Mouse (Mus musculus) intestine, embryonic 16.5 days (tissue): Measurements from ENCODE around the gene Kcnf1. TPM values are rescaled to one million over a fixed set of nuclear protein-coding genes. Genes with fewer than 3 reads are reported as not detected.

ENCODE experiments used
- ATAC-seq: fragments of 200-750 bp; cut with Nextera tagmentation; 2 replicates; pipeline ENCODE4 v1.8.0; 2017; ENCODE audit warnings: moderate TSS enrichment, moderate library complexity
- H3K27ac ChIP-seq: fragments of 300-500 bp; sonication (generic); 2 replicates; pipeline ENCODE4 v1.5.1; 2014; ENCODE audit warnings: mild to moderate bottlenecking, low read length
- H3K27me3 ChIP-seq: fragments of 300-500 bp; sonication (generic); replicated peaks from 2 replicates; pipeline ENCODE4 v1.6.1; 2014; ENCODE audit warnings: low read length, control low read depth, mixed read lengths; ENCODE audit not compliant: control insufficient read depth, insufficient read depth
- H3K36me3 ChIP-seq: fragments of 300-500 bp; sonication (generic); 2 replicates; pipeline ENCODE4 v1.6.1; 2014; ENCODE audit warnings: low read length, control low read depth; ENCODE audit not compliant: control insufficient read depth, insufficient read depth
- H3K4me1 ChIP-seq: fragments of 300-500 bp; sonication (generic); 2 replicates; pipeline ENCODE4 v1.6.1; 2014; ENCODE audit warnings: low read length, control low read depth, mixed read lengths; ENCODE audit not compliant: control insufficient read depth, insufficient read depth
- H3K4me2 ChIP-seq: fragments of 300-500 bp; sonication (generic); 2 replicates; pipeline ENCODE4 v1.6.1; 2014; ENCODE audit warnings: low read depth, low read length, control low read depth
- H3K4me3 ChIP-seq: fragments of 300-500 bp; sonication (generic); 2 replicates; pipeline ENCODE4 v1.5.1; 2014; ENCODE audit warnings: mild to moderate bottlenecking, low read length
- H3K9ac ChIP-seq: fragments of 300-500 bp; sonication (generic); 2 replicates; pipeline ENCODE4 v1.6.1; 2014; ENCODE audit warnings: low read depth, low read length
- H3K9me3 ChIP-seq: fragments of 300-500 bp; sonication (generic); 2 replicates; pipeline ENCODE4 v1.6.1; 2016; ENCODE audit warnings: low read length, control low read depth; ENCODE audit not compliant: control insufficient read depth
- WGBS: fragments of 180-500 bp; shearing (Covaris S2); extraction: QIAGEN DNeasy Blood & Tissue Kit; methylation state at CpG from one replicate; pipeline ENCODE4 v1.1.7; 2014; 5-methylcytosine and 5-hydroxymethylcytosine counted together
- polyA plus RNA-seq: library from polyadenylated mRNA; unstranded; fragments of >200 nt; fragmentation: Nextera tagmentation; extraction: Ambion mirVana; gene quantifications from 2 replicates; pipeline ENCODE4 v1.2.1, GENCODE M21; 2015

Gene Kcnf1
- polyA plus RNA-seq, 1 experiment from 2014 or later, result 0.61 TPM

- WGBS, result 70% methylated on average over 10 of the region's 10 CpGs
- Histone ChIP-seq H3K9ac (no peak overlapping the region), H3K4me2 (no peak overlapping the region), H3K36me3 (no peaks in the 10 kb centered on the region), H3K27me3 (peaks cover 28% of the 10 kb centered on the region), H3K9me3 (no peaks in the 10 kb centered on the region), H3K4me1 (peaks cover 10% of the 10 kb centered on the region; the same call in 1 of the 2 replicates), H3K27ac (no peak overlapping the region), H3K4me3 (no peak overlapping the region)
- ATAC-seq, result no peak
Measured at GRCm38 (mm10) chr12:17174134-17174893, 2.4 kb downstream of the Kcnf1 start.

GRCm38 (mm10) chr12:17170406-17170805 is 6.3 kb downstream of the Kcnf1 start:
- no peak for ATAC-seq

GRCm38 (mm10) chr12:17166116-17166515 is 10.6 kb downstream of the Kcnf1 start:
- H3K27me3 ChIP-seq, result no peaks in the 10 kb centered on the region
- no peak for ATAC-seq
- H3K36me3 ChIP-seq, result no peaks in the 10 kb centered on the region
- no peaks in the 10 kb centered on the region for H3K4me1 ChIP-seq
- no peak overlapping the region for H3K27ac ChIP-seq
- no peak overlapping the region for H3K9ac ChIP-seq
- no peaks in the 10 kb centered on the region for H3K9me3 ChIP-seq
- 98% methylated on average over 2 of the region's 2 CpGs for WGBS
- H3K4me2 ChIP-seq, result no peak overlapping the region
- H3K4me3 ChIP-seq, result no peak overlapping the region

More at GRCm38 (mm10) chr12:17170406-17170805, 6.3 kb downstream of the Kcnf1 start:
- Histone ChIP-seq H3K9ac (no peak overlapping the region), H3K4me1 (peaks cover 1% of the 10 kb centered on the region; the same call in 1 of the 2 replicates), H3K9me3 (no peaks in the 10 kb centered on the region), H3K4me3 (no peak overlapping the region), H3K4me2 (no peak overlapping the region), H3K27me3 (peaks cover 17% of the 10 kb centered on the region), H3K27ac (no peak overlapping the region), H3K36me3 (no peaks in the 10 kb centered on the region)
- WGBS, result 82% methylated on average over 10 of the region's 10 CpGs

- 95% methylated on average over 3 of the region's 3 CpGs for WGBS
- no peak for ATAC-seq
- no peaks in the 10 kb centered on the region for H3K9me3 ChIP-seq
- no peaks in the 10 kb centered on the region for H3K36me3 ChIP-seq
- no peak overlapping the region for H3K4me2 ChIP-seq
- no peaks in the 10 kb centered on the region for H3K27me3 ChIP-seq
- no peak overlapping the region for H3K9ac ChIP-seq
- no peak overlapping the region for H3K4me3 ChIP-seq
- no peak overlapping the region for H3K27ac ChIP-seq
- no peaks in the 10 kb centered on the region for H3K4me1 ChIP-seq
Measured at GRCm38 (mm10) chr12:17163996-17164395, 12.7 kb downstream of the Kcnf1 start.

- no peak for ATAC-seq
- Histone ChIP-seq H3K4me3 (no peak overlapping the region), H3K4me2 (no peak overlapping the region), H3K9me3 (no peaks in the 10 kb centered on the region), H3K4me1 (no peaks in the 10 kb centered on the region), H3K9ac (no peak overlapping the region), H3K27ac (no peak overlapping the region), H3K27me3 (no peaks in the 10 kb centered on the region), H3K36me3 (no peaks in the 10 kb centered on the region)
- 89% methylated on average over 7 of the region's 7 CpGs for WGBS
Measured at GRCm38 (mm10) chr12:17159549-17159948, 17.1 kb downstream of the Kcnf1 start.

GRCm38 (mm10) chr12:17157558-17157957 is 19.1 kb downstream of the Kcnf1 start:
- Histone ChIP-seq H3K9ac (no peak overlapping the region), H3K36me3 (no peaks in the 10 kb centered on the region), H3K27me3 (no peaks in the 10 kb centered on the region), H3K4me1 (no peaks in the 10 kb centered on the region), H3K27ac (no peak overlapping the region), H3K9me3 (no peaks in the 10 kb centered on the region), H3K4me2 (no peak overlapping the region), H3K4me3 (no peak overlapping the region)
- 88% methylated on average over 15 of the region's 15 CpGs for WGBS
- ATAC-seq, result no peak

- Histone ChIP-seq H3K27me3 (no peaks in the 10 kb centered on the region), H3K9ac (no peak overlapping the region), H3K4me3 (no peak overlapping the region), H3K4me1 (no peaks in the 10 kb centered on the region), H3K27ac (no peak overlapping the region), H3K36me3 (no peaks in the 10 kb centered on the region), H3K9me3 (no peaks in the 10 kb centered on the region), H3K4me2 (no peak overlapping the region)
- ATAC-seq, result no peak
- WGBS, result 75% methylated on average over 1 of the region's 1 CpGs
Measured at GRCm38 (mm10) chr12:17155781-17156180, 20.9 kb downstream of the Kcnf1 start.

- Histone ChIP-seq H3K4me1 (no peaks in the 10 kb centered on the region), H3K36me3 (no peaks in the 10 kb centered on the region), H3K4me2 (no peak overlapping the region), H3K27me3 (no peaks in the 10 kb centered on the region), H3K27ac (no peak overlapping the region), H3K9ac (no peak overlapping the region), H3K9me3 (no peaks in the 10 kb centered on the region), H3K4me3 (no peak overlapping the region)
- no peak for ATAC-seq
- WGBS, result 78% methylated on average over 7 of the region's 7 CpGs
Measured at GRCm38 (mm10) chr12:17152840-17153239, 23.8 kb downstream of the Kcnf1 start.

GRCm38 (mm10) chr12:17148920-17149319 is 27.8 kb downstream of the Kcnf1 start:
- no peaks in the 10 kb centered on the region for H3K36me3 ChIP-seq
- no peak for ATAC-seq

GRCm38 (mm10) chr12:17141791-17142190 is 34.9 kb downstream of the Kcnf1 start:
- Histone ChIP-seq H3K9me3 (no peaks in the 10 kb centered on the region), H3K4me3 (no peak overlapping the region), H3K27me3 (no peaks in the 10 kb centered on the region), H3K4me1 (no peaks in the 10 kb centered on the region), H3K36me3 (no peaks in the 10 kb centered on the region), H3K4me2 (no peak overlapping the region), H3K27ac (no peak overlapping the region), H3K9ac (no peak overlapping the region)
- WGBS, result 20% methylated on average over 2 of the region's 2 CpGs
- ATAC-seq, result no peak

More at GRCm38 (mm10) chr12:17148920-17149319, 27.8 kb downstream of the Kcnf1 start:
- WGBS, result 52% methylated on average over 10 of the region's 10 CpGs
- Histone ChIP-seq H3K9me3 (no peaks in the 10 kb centered on the region), H3K4me2 (no peak overlapping the region), H3K4me1 (no peaks in the 10 kb centered on the region), H3K9ac (no peak overlapping the region), H3K27me3 (no peaks in the 10 kb centered on the region), H3K4me3 (no peak overlapping the region), H3K27ac (no peak overlapping the region)
